Comparison of ENCODE assay signal across 8 mouse cellular contexts in the genomic region with DNA sequence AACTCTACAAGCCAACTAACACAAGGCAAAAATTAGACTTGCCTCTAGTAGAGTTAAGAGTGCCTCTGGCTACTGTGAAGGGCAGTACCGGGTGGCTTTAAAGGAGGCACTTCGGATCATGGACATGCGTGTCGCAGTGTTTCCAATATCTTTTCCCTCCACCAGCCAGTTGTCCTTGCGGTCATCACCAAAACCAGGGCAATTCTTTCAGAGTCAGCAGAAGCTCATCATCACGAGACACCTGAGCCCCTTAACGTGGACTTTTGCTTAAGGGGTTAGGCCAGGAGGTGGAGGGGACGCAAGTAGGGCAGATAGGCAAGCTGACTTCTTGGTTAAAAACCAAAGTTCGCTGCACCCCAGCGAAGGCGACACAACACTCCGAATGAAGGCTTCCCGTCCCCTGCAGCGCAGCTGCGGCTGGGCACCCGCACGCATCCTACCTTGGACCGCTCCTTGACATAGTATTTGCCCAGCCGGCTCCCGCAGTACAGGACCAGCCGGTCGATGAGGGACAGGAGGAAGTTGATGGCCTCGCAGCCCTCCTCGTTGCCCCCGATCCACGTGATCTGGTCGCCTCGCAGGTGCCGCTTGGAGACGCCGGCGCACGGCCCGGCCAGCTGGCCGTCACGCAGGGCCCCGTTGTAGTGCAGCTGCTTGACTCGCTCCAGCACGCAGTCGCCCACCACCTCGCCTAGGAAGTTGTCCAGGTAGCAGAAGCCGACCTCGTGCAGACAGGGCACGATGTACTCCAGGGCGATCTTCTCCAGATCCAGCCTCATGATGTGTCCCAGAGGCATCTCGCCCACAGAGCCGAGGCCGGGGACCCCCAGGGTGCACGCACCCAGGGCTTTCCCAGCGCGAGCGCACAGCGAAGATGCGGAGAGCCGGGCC. TPM values are rescaled to one million over a fixed set of nuclear protein-coding genes. Genes with fewer than 3 reads are reported as not detected.
DNase-seq lines count a peak whose midpoint lies in the region; ATAC-seq and TF ChIP-seq lines count a peak whose summit lies in the region.

No protein-coding gene starts in this region.

- 3% methylated on average over 55 of the region's 55 CpGs for WGBS in embryonic facial prominence, embryonic 15.5 days
- WGBS in hindbrain, embryonic 14.5 days = 3% methylated on average over 55 of the region's 55 CpGs
- 4% methylated on average over 55 of the region's 55 CpGs for WGBS in midbrain, postnatal 0 days

- no peak overlapping the region for H3K27ac ChIP-seq in MEL (ENCODE audit: control insufficient read depth, low read depth, low read length)
- H3K27ac ChIP-seq in embryonic facial prominence, embryonic 15.5 days (replicated peaks) = peak overlapping the region; percentile 51
- H3K27ac ChIP-seq in hindbrain, embryonic 14.5 days = no peak overlapping the region
- 0 out of 2 replicates have a peak overlapping the region, but pooled peaks have one; percentile 6 for H3K27ac ChIP-seq in midbrain, postnatal 0 days (ENCODE audit: low read depth, low read length)

- peak in 1 of 2 experiments; percentile 10; a peak in 1 of 4 replicates for TF ChIP-seq POLR2A in MEL (IDR thresholded peaks at IDR 0.05; ENCODE audit: control insufficient read depth in 1 of 2, insufficient read depth in 1 of 2, low read depth in 1 of 2, low read length in 2 of 2, poor library complexity in 1 of 2)

- peak; percentile 45 for ATAC-seq in embryonic facial prominence, embryonic 15.5 days (ENCODE audit: insufficient number of reproducible peaks, low FRiP score, low TSS enrichment, low read depth)
- ATAC-seq in hindbrain, embryonic 14.5 days (ENCODE audit: low FRiP score) = peak; percentile 83
- ATAC-seq in midbrain, postnatal 0 days (ENCODE audit: low FRiP score) = peak; percentile 56; the same call in 1 of the 2 replicates

- H3K9me3 ChIP-seq in MEL (replicated peaks; ENCODE audit: insufficient read depth, low read length) = no peaks in the 10 kb centered on the region
- no peaks in the 10 kb centered on the region for H3K9me3 ChIP-seq in embryonic facial prominence, embryonic 15.5 days (replicated peaks)
- 0 out of 2 replicates have a peak, but pooled peaks cover 3% of the 10 kb centered on the region for H3K9me3 ChIP-seq in hindbrain, embryonic 14.5 days (ENCODE audit: control insufficient read depth, low read length)
- H3K9me3 ChIP-seq in midbrain, postnatal 0 days (ENCODE audit: low read length) = no peaks in the 10 kb centered on the region

- H3K27me3 ChIP-seq in MEL (ENCODE audit: control insufficient read depth in 1 of 2, insufficient read depth in 2 of 2, low read length in 2 of 2) = no peaks in the 10 kb centered on the region
- H3K27me3 ChIP-seq in embryonic facial prominence, embryonic 15.5 days = no peaks in the 10 kb centered on the region
- peaks cover 16% of the 10 kb centered on the region; the same call in 1 of the 2 replicates for H3K27me3 ChIP-seq in hindbrain, embryonic 14.5 days (ENCODE audit: control insufficient read depth, insufficient read depth, low read length)
- H3K27me3 ChIP-seq in midbrain, postnatal 0 days (ENCODE audit: insufficient read depth, low read length) = peaks cover 9% of the 10 kb centered on the region

- no peak for TF ChIP-seq RAD21 in MEL (IDR thresholded peaks at IDR 0.05; ENCODE audit: low read depth, low read length)

- TF ChIP-seq CTCF in MEL (IDR thresholded peaks at IDR 0.05 in 2 of 3, conservative IDR thresholded peaks at IDR 0.05 in 1 of 3; ENCODE audit: control insufficient read depth in 1 of 3, insufficient read depth in 1 of 3, low read depth in 2 of 3, low read length in 3 of 3, poor library complexity in 1 of 3, severe bottlenecking in 1 of 3) = no peak
- TF ChIP-seq CTCF in midbrain, postnatal 0 days (IDR thresholded peaks at IDR 0.05) = no peak

- TF ChIP-seq EP300 in MEL (IDR thresholded peaks at IDR 0.05; ENCODE audit: low read depth in 1 of 2, low read length in 2 of 2) = no peak

- peak overlapping the region; percentile 51 for H3K9ac ChIP-seq in MEL (ENCODE audit: control insufficient read depth, low read depth, low read length, poor library complexity, severe bottlenecking)
- H3K9ac ChIP-seq in embryonic facial prominence, embryonic 15.5 days = peak overlapping the region; percentile 77
- H3K9ac ChIP-seq in hindbrain, embryonic 14.5 days = peak overlapping the region; percentile 61
- H3K9ac ChIP-seq in midbrain, postnatal 0 days (replicated peaks; ENCODE audit: low read length, poor library complexity, severe bottlenecking) = peak overlapping the region; percentile 60

- H3K79me2 ChIP-seq in MEL (ENCODE audit: control insufficient read depth, insufficient read depth, low read length, poor library complexity) = peaks cover 3% of the 10 kb centered on the region; the same call in 1 of the 2 replicates

- H3K4me3 ChIP-seq in MEL (ENCODE audit: control insufficient read depth in 1 of 2, insufficient read depth in 1 of 2, low read depth in 2 of 2, low read length in 2 of 2) = peak overlapping the region; percentile 64 to 77
- H3K4me3 ChIP-seq in embryonic facial prominence, embryonic 15.5 days (replicated peaks) = peak overlapping the region; percentile 66
- peak overlapping the region; percentile 62 for H3K4me3 ChIP-seq in hindbrain, embryonic 14.5 days (replicated peaks; ENCODE audit: low read length)
- H3K4me3 ChIP-seq in midbrain, postnatal 0 days (ENCODE audit: low read depth, low read length) = peak overlapping the region; percentile 58

- peak; percentile 60 for DNase-seq in kidney, adult 18-20 months
- no peak for DNase-seq in kidney, adult 11 months
- DNase-seq in MEL (ENCODE audit: low read depth, low spot score) = peak; percentile 56
- DNase-seq in hindbrain, embryonic 14.5 days (ENCODE audit: low spot score) = no peak
- peak; percentile 13 for DNase-seq in liver
- DNase-seq in midbrain, postnatal 0 days (ENCODE audit: low spot score) = no peak
- DNase-seq in thymus, postnatal 0 days (ENCODE audit: low spot score) = peak; percentile 60

- H3K36me3 ChIP-seq in MEL (ENCODE audit: control insufficient read depth in 1 of 2, insufficient read depth in 2 of 2, low read length in 2 of 2) = peaks cover 0 to 5% of the 10 kb centered on the region in 2 experiments; a peak in 2 of 4 replicates
- no peaks in the 10 kb centered on the region for H3K36me3 ChIP-seq in embryonic facial prominence, embryonic 15.5 days
- H3K36me3 ChIP-seq in hindbrain, embryonic 14.5 days (replicated peaks; ENCODE audit: control insufficient read depth, insufficient read depth) = no peaks in the 10 kb centered on the region
- no peaks in the 10 kb centered on the region for H3K36me3 ChIP-seq in midbrain, postnatal 0 days (ENCODE audit: insufficient read depth, low read length)

- peaks cover 3 to 9% of the 10 kb centered on the region in 2 experiments; a peak in 2 of 4 replicates for H3K4me1 ChIP-seq in MEL (ENCODE audit: control insufficient read depth in 1 of 2, insufficient read depth in 2 of 2, low read length in 2 of 2)
- H3K4me1 ChIP-seq in embryonic facial prominence, embryonic 15.5 days = peaks cover 37% of the 10 kb centered on the region
- peaks cover 20% of the 10 kb centered on the region for H3K4me1 ChIP-seq in hindbrain, embryonic 14.5 days (replicated peaks; ENCODE audit: control insufficient read depth, insufficient read depth, low read length)
- peaks cover 5% of the 10 kb centered on the region; the same call in 1 of the 2 replicates for H3K4me1 ChIP-seq in midbrain, postnatal 0 days (ENCODE audit: insufficient read depth, low read length)

- peak overlapping the region; percentile 97 for H3K4me2 ChIP-seq in embryonic facial prominence, embryonic 15.5 days (replicated peaks)
- peak overlapping the region; percentile 99 for H3K4me2 ChIP-seq in hindbrain, embryonic 14.5 days (replicated peaks)
- peak overlapping the region; percentile 100 for H3K4me2 ChIP-seq in midbrain, postnatal 0 days (ENCODE audit: low read depth, low read length, poor library complexity, severe bottlenecking)

TF ChIP-seq in MEL, 35 proteins besides CTCF, POLR2A, EP300 and RAD21:
- TF ChIP-seq SIN3A (IDR thresholded peaks at IDR 0.05; ENCODE audit: low read length) = no peak
- TF ChIP-seq CHD2 (IDR thresholded peaks at IDR 0.05; ENCODE audit: low read length) = no peak
- 0 out of 2 replicates have a peak, but pooled peaks have one; percentile 15 for TF ChIP-seq UBTF (IDR thresholded peaks at IDR 0.05; ENCODE audit: borderline replicate concordance, insufficient read depth, low read depth, low read length)
- TF ChIP-seq MYC (IDR thresholded peaks at IDR 0.05; ENCODE audit: low read depth, low read length) = 0 out of 2 replicates have a peak, but pooled peaks have one; percentile 19
- 0 out of 2 replicates have a peak, but pooled peaks have one; percentile 1 for TF ChIP-seq TCF12 (IDR thresholded peaks at IDR 0.05; ENCODE audit: low read depth, low read length)
- TF ChIP-seq BHLHE40 (IDR thresholded peaks at IDR 0.05; ENCODE audit: borderline replicate concordance, low read depth, low read length) = peak; percentile 25; the same call in 1 of the 2 replicates
- TF ChIP-seq USF1 (IDR thresholded peaks at IDR 0.05; ENCODE audit: low read depth, low read length) = peak; percentile 56
- TF ChIP-seq MAX (IDR thresholded peaks at IDR 0.05; ENCODE audit: low read length) = peak; percentile 45
- peak; percentile 38; the same call in 1 of the 2 replicates for TF ChIP-seq MXI1 (IDR thresholded peaks at IDR 0.05; ENCODE audit: low read depth, low read length)
- TF ChIP-seq ZKSCAN1 (IDR thresholded peaks at IDR 0.05; ENCODE audit: low read depth, low read length) = no peak

RNA-seq across cellular contexts. Expression of a gene that starts 0.7 kb away (rescaled TPM):
- 3.2 and 13.9 TPM in 2 replicates for total RNA-seq in MEL (2012; rRNA removed)
- polyA plus RNA-seq in MEL (2012; ENCODE audit: insufficient read depth in 1 of 2, insufficient read length in 2 of 2, low read depth in 1 of 2, low replicate concordance in 2 of 2, missing spikeins in 1 of 2) = 10 to 100 TPM in 1 of 2 experiments, not detected in 1; 30.1 TPM
- polyA plus RNA-seq in embryonic facial prominence, embryonic 15.5 days (2015; fragmentation: Nextera tagmentation; extraction: Ambion mirVana) = 20.5 and 20.6 TPM in 2 replicates
- 6.5 and 6.9 TPM in 2 replicates for polyA plus RNA-seq in hindbrain, embryonic 14.5 days (2014; fragmentation: Nextera tagmentation; extraction: Ambion mirVana)
- total RNA-seq in midbrain, postnatal 0 days (2014; rRNA removed) = 8.0 and 11.2 TPM in 2 replicates
- 3.5 and 3.6 TPM in 2 replicates for polyA plus RNA-seq in midbrain, postnatal 0 days (2015; fragmentation: Nextera tagmentation; extraction: Ambion mirVana)
- 17.8 and 18.4 TPM in 2 replicates for polyA plus RNA-seq in thymus, postnatal 0 days (2015; fragmentation: Nextera tagmentation; extraction: Ambion mirVana)

Comparison
In these comparisons a context has a peak if more than half of its experiments do, and no peak if none do; other contexts are left out.
1. DNase-seq: peak in kidney, adult 18-20 months (single experiment), MEL (single experiment), liver (single experiment) and thymus, postnatal 0 days (single experiment); none in kidney, adult 11 months (single experiment), hindbrain, embryonic 14.5 days (single experiment) and midbrain, postnatal 0 days (single experiment).
2. H3K27ac ChIP-seq: peak in embryonic facial prominence, embryonic 15.5 days (single experiment) and midbrain, postnatal 0 days (single experiment); none in MEL (single experiment) and hindbrain, embryonic 14.5 days (single experiment).
3. Peak in every context shown above with its lines, with median percentiles within 50 percentile points of each other: H3K4me3 ChIP-seq, H3K9ac ChIP-seq, ATAC-seq and H3K4me2 ChIP-seq.